Mouse (Mus musculus) liver, embryonic 14.5 days (tissue): Measurements from ENCODE around the gene Plek.

Experiments used
- CTCF ChIP-seq: IDR thresholded peaks from 2 replicates; pipeline ENCODE4 v1.5.1; 2016; ENCODE audit warnings: antibody characterized with exemption, low read depth, control low read depth
- EP300 ChIP-seq: IDR thresholded peaks from 2 replicates; pipeline ENCODE4 v1.6.1; 2016; ENCODE audit warnings: antibody characterized with exemption, low read depth

DNA sequence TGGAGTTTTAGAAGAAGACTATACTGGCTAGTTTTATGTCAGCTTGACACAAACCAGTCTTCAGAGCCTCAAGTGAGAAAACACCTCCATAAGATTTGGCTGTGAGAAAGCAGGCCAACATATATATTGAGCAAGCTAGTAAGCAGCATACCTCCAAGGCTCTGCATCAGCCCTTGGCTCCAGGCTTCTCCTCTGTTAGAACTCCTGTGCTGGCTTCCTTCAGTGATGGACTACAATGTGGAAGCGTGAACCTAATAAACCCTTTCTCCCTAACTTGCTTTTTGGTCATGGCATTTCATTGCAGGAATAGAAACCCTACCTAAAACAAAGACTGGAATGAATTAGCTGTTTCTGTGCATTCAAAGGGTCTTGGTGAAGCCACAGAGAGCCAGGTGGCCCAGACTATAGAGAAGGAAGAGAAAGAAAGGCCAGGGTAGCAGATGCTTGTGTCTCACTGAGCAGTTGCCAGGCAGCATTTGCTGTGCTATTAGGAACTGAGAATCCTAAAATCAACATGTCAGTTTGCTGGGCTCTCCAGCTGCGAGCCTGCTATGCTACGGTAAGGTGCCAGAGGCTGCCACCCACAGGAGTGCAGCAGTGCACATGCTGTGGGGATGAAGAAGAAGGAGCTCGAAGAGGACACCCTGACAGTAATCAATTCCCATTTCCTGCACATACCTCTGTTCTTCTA lies 110.9 kb downstream of the Plek start:
- TF ChIP-seq CTCF (no peak), EP300 (no peak)
